Mouse (Mus musculus) embryonic facial prominence, embryonic 13.5 days (tissue): ENCODE results near the gene Pnrc1. TPM values are rescaled to one million over a fixed set of nuclear protein-coding genes. Genes with fewer than 3 reads are reported as not detected.
"Not testable (repeated sequence)": the region's sequence is repeated elsewhere in the genome, so short reads cannot be mapped to it uniquely, and the experiment has no call there.

Experiments
- ATAC-seq: fragments of 200-750 bp; cut with Nextera tagmentation; 2 replicates; pipeline ENCODE4 v1.8.0; 2017; ENCODE audit warnings: low read depth; ENCODE audit not compliant: insufficient number of reproducible peaks, insufficient read depth, low FRiP score, low TSS enrichment
- H3K27ac ChIP-seq: fragments of 300-500 bp; sonication (generic); 2 replicates; pipeline ENCODE4 v1.5.1; 2015; ENCODE audit warnings: moderate library complexity, mild to moderate bottlenecking, inconsistent platforms
- H3K27me3 ChIP-seq: fragments of 300-500 bp; sonication (generic); 2 replicates; pipeline ENCODE4 v1.6.1; 2015; ENCODE audit warnings: mild to moderate bottlenecking, inconsistent platforms
- H3K36me3 ChIP-seq: fragments of 300-500 bp; sonication (generic); 2 replicates; pipeline ENCODE4 v1.6.1; 2015; ENCODE audit warnings: mild to moderate bottlenecking, inconsistent platforms
- H3K4me1 ChIP-seq: fragments of 300-500 bp; sonication (generic); 2 replicates; pipeline ENCODE4 v1.6.1; 2015; ENCODE audit warnings: inconsistent platforms
- H3K4me2 ChIP-seq: fragments of 300-500 bp; sonication (generic); 2 replicates; pipeline ENCODE4 v1.6.1; 2015; ENCODE audit warnings: moderate library complexity, mild to moderate bottlenecking, inconsistent platforms
- H3K4me3 ChIP-seq: fragments of 300-500 bp; sonication (generic); 2 replicates; pipeline ENCODE4 v1.5.1; 2015; ENCODE audit warnings: mild to moderate bottlenecking, inconsistent platforms
- H3K9ac ChIP-seq: fragments of 300-500 bp; sonication (generic); 2 replicates; pipeline ENCODE4 v1.6.1; 2015; ENCODE audit warnings: mild to moderate bottlenecking, inconsistent platforms
- H3K9me3 ChIP-seq: fragments of 300-500 bp; sonication (generic); 2 replicates; pipeline ENCODE4 v1.6.1; 2016; ENCODE audit warnings: inconsistent platforms
- WGBS: fragments of 180-500 bp; shearing (Covaris S2); methylation state at CpG from one replicate; pipeline ENCODE4 v1.1.7; 2015; ENCODE audit warnings: mixed read lengths; 5-methylcytosine and 5-hydroxymethylcytosine counted together
- polyA plus RNA-seq: library from polyadenylated mRNA; unstranded; fragments of >200 nt; fragmentation: Nextera tagmentation; extraction: Ambion mirVana; gene quantifications from 2 replicates; pipeline ENCODE4 v1.2.1, GENCODE M21; 2015

Pnrc1 gene
- polyA plus RNA-seq: 103 and 118 TPM in 2 replicates

GRCm38 (mm10) chr4:33290002-33290401, at the start of gene Pnrc1:
Gene Pnrc1 (minus strand): TSS chr4:33290163.
- H3K4me2 ChIP-seq: peak within 1 kb of the TSS; percentile 42
- no peaks in the 10 kb centered on the region for H3K27me3 ChIP-seq
- peak; percentile 85 for ATAC-seq
- H3K4me3 ChIP-seq: peak within 1 kb of the TSS; percentile 29
- H3K36me3 ChIP-seq: no peaks in the 10 kb centered on the region
- H3K9ac ChIP-seq: peak within 1 kb of the TSS; percentile 7; the same call in 1 of the 2 replicates
- WGBS: 45% methylated on average over 3 of the region's 3 CpGs
- H3K9me3 ChIP-seq: no peaks in the 10 kb centered on the region
- peak within 1 kb of the TSS; percentile 75 for H3K27ac ChIP-seq
- H3K4me1 ChIP-seq: 0 out of 2 replicates have a peak, but pooled peaks cover 6% of the 10 kb centered on the region

- WGBS: 83% methylated on average over 1 of the region's 1 CpGs
- Histone ChIP-seq H3K36me3 (peaks cover 52% of the 10 kb centered on the region), H3K9me3 (no peaks in the 10 kb centered on the region), H3K27ac (no peak overlapping the region), H3K9ac (no peak overlapping the region), H3K27me3 (no peaks in the 10 kb centered on the region), H3K4me2 (no peak overlapping the region), H3K4me1 (no peaks in the 10 kb centered on the region), H3K4me3 (no peak overlapping the region)
- no peak for ATAC-seq
Measured at GRCm38 (mm10) chr4:33337999-33338398, 48.0 kb upstream of the Pnrc1 start.

- Histone ChIP-seq H3K27ac (no peak overlapping the region), H3K36me3 (peaks cover 52% of the 10 kb centered on the region), H3K4me3 (no peak overlapping the region), H3K9ac (no peak overlapping the region), H3K4me1 (no peaks in the 10 kb centered on the region), H3K9me3 (no peaks in the 10 kb centered on the region), H3K27me3 (no peaks in the 10 kb centered on the region), H3K4me2 (no peak overlapping the region)
- WGBS: 96% methylated on average over 1 of the region's 1 CpGs
- ATAC-seq: no peak
Measured at GRCm38 (mm10) chr4:33332956-33333455, 43.0 kb upstream of the Pnrc1 start.

GRCm38 (mm10) chr4:33331147-33331546, 41.2 kb upstream of the Pnrc1 start:
- Histone ChIP-seq H3K4me1 (no peaks in the 10 kb centered on the region), H3K27me3 (no peaks in the 10 kb centered on the region), H3K4me2 (no peak overlapping the region), H3K4me3 (no peak overlapping the region), H3K27ac (no peak overlapping the region), H3K36me3 (peaks cover 57% of the 10 kb centered on the region), H3K9ac (no peak overlapping the region), H3K9me3 (no peaks in the 10 kb centered on the region)
- whole genome bisulfite sequencing: 88% methylated on average over 4 of the region's 4 CpGs
- no peak for ATAC-seq

GRCm38 (mm10) chr4:33315840-33316239, 25.9 kb upstream of the Pnrc1 start:
- H3K9ac ChIP-seq: no peak overlapping the region
- no peaks in the 10 kb centered on the region; the same call in 1 of the 2 replicates for H3K36me3 ChIP-seq
- no peak overlapping the region for H3K4me2 ChIP-seq
- ATAC-seq: no peak
- H3K4me1 ChIP-seq: peaks cover 11% of the 10 kb centered on the region
- H3K9me3 ChIP-seq: no peaks in the 10 kb centered on the region
- H3K27me3 ChIP-seq: no peaks in the 10 kb centered on the region
- no peak overlapping the region for H3K27ac ChIP-seq
- WGBS: 88% methylated on average over 5 of the region's 5 CpGs
- no peak overlapping the region for H3K4me3 ChIP-seq

GRCm38 (mm10) chr4:33314150-33314549, 24.2 kb upstream of the Pnrc1 start:
- H3K36me3 ChIP-seq, ATAC-seq, H3K4me3 ChIP-seq, H3K4me2 ChIP-seq, H3K9me3 ChIP-seq, H3K9ac ChIP-seq, H3K27me3 ChIP-seq, H3K27ac ChIP-seq: not testable (repeated sequence)
- H3K4me1 ChIP-seq: peaks cover 11% of the 10 kb centered on the region
- 98% methylated on average over 7 of the region's 8 CpGs for WGBS

- no peaks in the 10 kb centered on the region for H3K27me3 ChIP-seq
- peak overlapping the region; percentile 84 for H3K4me3 ChIP-seq
- H3K4me1 ChIP-seq: peaks cover 11% of the 10 kb centered on the region
- H3K36me3 ChIP-seq: no peaks in the 10 kb centered on the region
- no peak for ATAC-seq
- peak overlapping the region; percentile 72 for H3K4me2 ChIP-seq
- no peaks in the 10 kb centered on the region for H3K9me3 ChIP-seq
- 18% methylated on average over 12 of the region's 12 CpGs for WGBS
- H3K27ac ChIP-seq: 0 out of 2 replicates have a peak overlapping the region, but pooled peaks have one; percentile 77
- H3K9ac ChIP-seq: peak overlapping the region; percentile 85
Measured at GRCm38 (mm10) chr4:33310840-33311437, 21.0 kb upstream of the Pnrc1 start.

- Histone ChIP-seq H3K4me3 (peak within 1 kb of the TSS; percentile 84), H3K4me1 (peaks cover 11% of the 10 kb centered on the region), H3K27ac (peak within 1 kb of the TSS; percentile 77), H3K27me3 (no peaks in the 10 kb centered on the region), H3K4me2 (peak within 1 kb of the TSS; percentile 72), H3K9ac (peak within 1 kb of the TSS; percentile 85), H3K36me3 (no peaks in the 10 kb centered on the region), H3K9me3 (no peaks in the 10 kb centered on the region)
- WGBS: 2% methylated on average over 60 of the region's 60 CpGs
- ATAC-seq: peak; percentile 90
Measured at GRCm38 (mm10) chr4:33309764-33310757, 20.1 kb upstream of the Pnrc1 start, which contains the start of gene Rngtt. Gene Rngtt (plus strand): TSS chr4:33310311.

GRCm38 (mm10) chr4:33307146-33307545, 17.2 kb upstream of the Pnrc1 start:
- WGBS: 64% methylated on average over 4 of the region's 4 CpGs
- no peak overlapping the region for H3K9ac ChIP-seq
- H3K27ac ChIP-seq: no peak overlapping the region
- ATAC-seq: no peak
- H3K4me2 ChIP-seq: no peak overlapping the region
- no peak overlapping the region for H3K4me3 ChIP-seq
- H3K27me3 ChIP-seq: no peaks in the 10 kb centered on the region
- no peaks in the 10 kb centered on the region for H3K9me3 ChIP-seq
- H3K4me1 ChIP-seq: peaks cover 11% of the 10 kb centered on the region
- no peaks in the 10 kb centered on the region for H3K36me3 ChIP-seq

GRCm38 (mm10) chr4:33303057-33303456, 13.1 kb upstream of the Pnrc1 start:
- Histone ChIP-seq H3K4me1 (no peaks in the 10 kb centered on the region), H3K27ac (no peak overlapping the region), H3K9me3 (no peaks in the 10 kb centered on the region), H3K4me3 (no peak overlapping the region), H3K36me3 (no peaks in the 10 kb centered on the region), H3K4me2 (no peak overlapping the region), H3K27me3 (no peaks in the 10 kb centered on the region), H3K9ac (no peak overlapping the region)
- ATAC-seq: no peak
- 69% methylated on average over 1 of the region's 1 CpGs for WGBS

- H3K27ac ChIP-seq, H3K9ac ChIP-seq, H3K4me3 ChIP-seq, H3K4me1 ChIP-seq, ATAC-seq, H3K4me2 ChIP-seq, H3K27me3 ChIP-seq, H3K9me3 ChIP-seq, H3K36me3 ChIP-seq: not testable (repeated sequence)
- WGBS: 76% methylated on average over 6 of the region's 6 CpGs
Measured at GRCm38 (mm10) chr4:33300891-33301665, 11.1 kb upstream of the Pnrc1 start.
